Mouse (Mus musculus) adrenal gland (tissue): ENCODE measurements around the gene Tmem140.

ENCODE experiments used
- intact Hi-C: fragments of 180-260 bp; cut with DNase I; formaldehyde crosslinking; loops from one replicate; pipeline ENCODE4 v1.15.1; 2025

Gene Tmem140

DNA sequence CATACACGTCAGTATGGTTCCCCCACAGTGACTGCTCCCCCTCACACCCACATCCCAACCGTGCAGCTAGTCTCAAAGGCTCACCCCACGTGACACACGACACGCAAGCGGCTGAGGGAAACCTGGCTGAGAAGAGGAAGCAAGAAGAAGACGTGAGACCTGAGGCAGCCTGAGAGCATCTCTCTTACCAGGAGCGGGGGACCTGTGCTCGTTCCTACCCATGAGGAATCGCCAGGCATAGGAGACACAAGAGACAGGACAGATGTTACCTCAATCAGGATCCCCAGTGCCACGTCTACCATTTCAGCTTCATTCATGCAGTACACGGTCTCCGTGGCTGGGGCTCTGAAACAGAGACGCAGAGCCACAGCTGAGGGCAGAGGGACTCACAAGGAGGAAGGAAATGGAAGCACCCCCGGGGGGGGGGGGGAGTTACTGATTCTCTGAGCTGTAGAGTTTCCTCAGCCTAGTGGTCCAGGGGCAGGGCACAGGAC lies 12.4 kb downstream of the Tmem140 start:
- intact Hi-C loops: loop anchor here (5.0 kb wide), 1 partner anchor 93 kb away; the partner anchor contains the start of gene Agbl3

DNA sequence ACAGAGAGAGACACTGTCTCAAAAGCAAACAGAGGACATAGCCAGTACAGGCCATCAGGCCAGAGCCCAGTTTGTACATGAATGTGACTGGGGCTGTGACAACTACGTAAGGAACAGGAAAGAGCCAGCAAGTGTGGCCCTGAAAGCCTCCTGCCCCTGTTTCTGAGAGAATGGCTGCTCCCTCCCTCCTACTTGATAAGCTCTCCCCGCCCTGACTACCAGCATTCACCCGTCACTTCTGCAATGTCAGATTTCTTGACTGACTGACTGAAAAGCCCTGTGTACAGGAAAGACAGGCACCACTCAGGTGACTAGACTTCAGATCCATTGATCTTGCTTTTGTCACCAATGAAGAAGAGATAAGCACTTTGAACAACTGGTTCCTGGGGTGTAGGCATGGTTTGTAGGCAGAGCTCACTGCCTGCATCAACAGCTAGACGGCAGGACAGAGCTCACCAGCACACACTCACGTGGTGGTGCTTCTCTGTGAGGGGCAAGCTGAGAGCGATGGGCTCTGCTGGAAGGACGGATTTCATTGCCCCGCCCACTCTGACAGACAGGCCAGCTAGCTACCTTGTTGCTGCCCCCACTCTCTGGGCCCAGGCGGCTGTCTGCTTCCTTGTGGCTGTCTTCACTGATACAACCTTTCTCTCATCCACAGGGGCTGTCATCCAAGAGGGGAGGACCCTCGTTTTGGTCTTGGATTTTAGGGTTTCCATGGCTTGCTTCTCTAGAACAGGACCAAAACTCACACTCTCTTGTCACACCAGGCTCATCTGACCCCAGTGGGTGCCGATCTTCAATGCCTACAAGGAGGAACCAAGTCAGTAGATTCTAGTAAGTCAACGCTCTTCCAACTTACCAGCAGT lies 13.3 kb downstream of the Tmem140 start:
- intact Hi-C loops: loop anchor here (5.0 kb wide), 1 partner anchor 94 kb away; the partner anchor contains the start of gene Agbl3

DNA sequence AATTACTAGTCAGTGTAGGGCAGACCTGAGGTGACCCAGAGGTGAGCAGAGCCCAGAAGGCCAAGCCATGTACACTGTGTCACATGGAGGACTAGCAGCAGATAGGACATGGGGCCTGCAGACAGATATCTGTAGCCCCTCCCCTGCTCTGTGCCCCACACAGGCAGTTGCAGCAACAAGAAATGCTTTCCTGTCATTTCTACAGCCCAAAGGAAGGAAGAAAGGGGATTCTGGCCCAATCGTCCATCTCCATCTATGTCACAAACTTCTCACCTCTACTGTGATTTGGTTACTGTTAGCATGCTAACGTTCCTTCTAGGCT lies 13.8 kb downstream of the Tmem140 start:
- intact Hi-C loops: loop anchor here (5.0 kb wide), 1 partner anchor 94 kb away; the partner anchor contains the start of gene Agbl3

DNA sequence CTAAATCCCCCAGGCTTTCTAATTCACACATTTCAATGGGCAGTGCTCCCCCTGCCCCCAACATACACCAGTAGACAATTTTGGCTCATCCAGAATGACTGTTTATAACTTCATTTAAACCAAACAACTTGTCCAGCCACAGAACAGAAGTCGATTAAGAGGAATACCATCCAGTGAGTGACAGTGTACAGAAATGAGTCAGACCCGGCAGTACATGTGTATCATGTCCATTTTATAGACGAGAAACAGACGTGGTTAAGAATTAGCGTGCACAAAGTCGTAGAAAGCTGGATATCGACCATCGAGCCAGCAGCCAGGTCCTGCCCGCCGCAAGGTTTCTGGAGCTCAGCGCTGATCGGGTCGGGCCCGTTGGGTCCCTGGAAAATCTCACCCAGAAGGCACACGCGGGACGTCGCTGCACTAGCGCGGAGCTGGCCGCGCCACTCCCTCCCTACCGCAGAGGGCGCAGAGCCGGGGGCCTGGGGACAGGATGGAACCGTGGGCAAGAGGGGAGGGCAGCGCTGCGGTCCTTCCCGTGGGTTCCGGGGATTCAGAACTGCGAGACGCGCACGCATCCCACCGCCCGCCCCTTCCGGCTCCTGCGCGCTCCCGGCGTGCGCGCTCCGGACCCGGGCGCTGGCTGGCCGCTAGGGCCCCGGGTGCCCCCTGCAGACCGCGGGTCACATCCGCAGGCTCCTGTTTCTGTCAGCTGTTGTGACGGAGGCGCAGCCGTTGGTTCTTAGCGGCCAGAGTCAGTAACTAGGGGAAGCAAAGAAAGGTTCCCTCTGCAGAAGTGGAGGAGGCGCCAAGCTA lies 14.8 kb downstream of the Tmem140 start, which contains the start of gene Cyren:
Gene Cyren (minus strand): TSS at position 552 of the 813 bp plus-strand sequence.
- intact Hi-C loops: loop anchor here (5.0 kb wide), 1 partner anchor 95 kb away; the partner anchor contains the start of gene Agbl3

DNA sequence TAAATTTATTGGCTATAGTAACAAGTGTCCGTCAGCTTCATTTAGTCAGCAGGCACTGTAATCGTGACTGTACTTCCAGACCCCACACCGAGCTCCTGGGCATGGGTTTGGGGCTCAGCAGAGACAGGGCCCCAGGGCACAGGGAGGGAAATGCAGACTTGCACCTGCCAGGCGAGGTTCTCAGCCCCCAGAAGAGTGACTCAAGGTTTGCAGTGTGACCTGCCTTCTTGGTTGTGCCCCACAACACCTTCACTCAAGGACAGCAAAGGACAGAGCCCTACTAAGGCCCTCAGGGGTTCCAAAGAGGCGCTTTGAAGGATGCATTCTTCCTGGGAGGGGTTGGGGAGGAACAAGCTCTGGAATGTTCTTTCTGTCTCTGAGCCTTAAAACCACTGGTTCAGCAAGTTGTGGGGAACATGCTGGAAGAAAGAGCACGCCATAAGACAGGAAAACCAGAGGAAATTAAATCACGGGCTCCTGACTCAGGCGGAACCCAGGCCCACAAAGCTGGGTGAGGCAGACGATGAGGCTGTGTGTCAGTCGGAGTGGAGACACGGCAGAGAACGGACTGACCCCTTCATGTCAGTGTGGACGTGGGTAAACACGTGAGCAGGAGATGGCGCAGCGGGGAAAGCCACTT lies 16.3 kb downstream of the Tmem140 start:
- intact Hi-C loops: loop anchor here (5.0 kb wide), 1 partner anchor 97 kb away; the partner anchor contains the start of gene Agbl3

DNA sequence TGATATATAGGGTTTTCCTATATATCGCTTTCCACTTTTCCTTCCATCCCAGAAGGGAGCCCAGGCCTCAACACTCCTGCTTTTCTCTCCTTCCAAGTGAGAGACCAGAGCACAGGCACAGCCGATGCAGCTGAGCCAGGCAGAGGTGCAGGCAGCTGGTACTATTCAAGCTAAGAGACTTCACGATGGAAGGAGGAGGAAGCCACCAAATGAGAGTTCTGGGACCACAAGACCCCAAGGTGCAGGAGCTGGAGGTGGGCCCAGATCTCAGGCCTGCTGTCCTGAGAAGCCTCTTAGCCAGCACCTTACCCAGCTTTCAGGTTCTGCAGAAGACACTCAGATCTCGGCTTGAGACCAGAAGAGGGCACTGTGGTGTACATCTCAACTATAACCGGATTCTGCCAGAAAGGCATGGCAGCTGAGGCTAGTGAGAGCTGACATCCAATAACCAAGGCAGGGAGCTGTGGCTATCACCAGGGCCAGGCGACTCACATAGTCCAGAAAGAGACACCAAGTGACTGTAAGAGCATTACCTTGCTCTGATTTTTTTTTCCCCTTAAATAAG lies 17.0 kb downstream of the Tmem140 start:
- intact Hi-C loops: loop anchor here (5.0 kb wide), 1 partner anchor 98 kb away; the partner anchor contains the start of gene Agbl3

DNA sequence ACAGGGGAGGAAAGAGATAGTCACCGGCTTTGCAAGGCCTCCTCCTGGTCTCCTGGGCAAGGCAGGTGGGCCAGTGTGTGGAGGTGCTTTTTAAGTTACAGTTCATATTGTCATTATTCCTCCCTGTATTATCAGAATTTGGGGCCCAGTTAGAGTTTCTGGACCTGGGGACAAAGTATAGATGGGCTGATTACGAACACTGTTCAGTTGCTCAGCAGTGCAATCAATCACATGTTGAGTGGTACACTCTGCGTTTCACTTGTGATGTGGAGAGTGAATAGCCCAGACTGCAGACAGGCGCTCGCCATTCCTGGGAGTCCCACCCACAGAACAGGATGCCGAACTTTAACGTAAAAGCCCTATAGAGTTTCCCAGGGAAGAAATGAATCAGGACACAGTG lies 21.8 kb downstream of the Tmem140 start:
- intact Hi-C loops: loop anchor here (5.0 kb wide), 1 partner anchor 38 kb away; the partner anchor contains the start of gene Stra8

DNA sequence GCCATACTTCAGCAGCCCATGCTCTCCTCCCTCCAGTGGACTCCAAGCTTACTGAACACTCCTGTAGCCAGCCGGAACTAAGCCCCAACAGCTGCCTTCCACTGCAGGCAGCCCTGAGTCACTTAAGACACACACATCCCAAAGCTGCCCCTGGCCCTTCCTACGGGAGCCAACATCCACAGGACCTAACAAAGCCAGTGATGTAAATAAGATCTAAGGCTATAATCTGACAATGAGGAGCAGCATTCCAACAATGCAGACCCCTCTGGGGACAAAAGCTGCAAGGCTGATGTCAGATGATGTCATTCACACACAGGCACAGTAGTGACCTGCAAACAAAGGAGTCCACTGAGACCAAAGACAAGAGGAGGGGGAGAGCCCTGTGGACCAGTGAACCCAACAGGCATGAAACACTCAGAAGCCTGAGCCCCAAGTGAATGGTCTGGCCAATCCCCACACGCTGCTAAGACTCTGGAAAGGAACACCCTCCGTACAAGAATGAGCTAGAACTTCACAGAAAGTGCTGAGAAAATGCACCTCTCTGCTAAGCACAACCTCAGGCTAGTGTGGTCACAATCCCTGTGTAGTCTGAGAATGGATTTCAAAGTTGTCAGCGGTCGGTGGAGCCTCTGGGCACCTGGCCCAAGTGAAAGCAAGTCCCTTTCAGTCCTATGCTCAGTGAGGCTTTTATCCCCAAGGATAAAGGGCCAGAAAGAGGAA lies 24.3 kb downstream of the Tmem140 start:
- intact Hi-C loops: loop anchor here (5.0 kb wide), 1 partner anchor 35 kb away; the partner anchor contains the start of gene Stra8

DNA sequence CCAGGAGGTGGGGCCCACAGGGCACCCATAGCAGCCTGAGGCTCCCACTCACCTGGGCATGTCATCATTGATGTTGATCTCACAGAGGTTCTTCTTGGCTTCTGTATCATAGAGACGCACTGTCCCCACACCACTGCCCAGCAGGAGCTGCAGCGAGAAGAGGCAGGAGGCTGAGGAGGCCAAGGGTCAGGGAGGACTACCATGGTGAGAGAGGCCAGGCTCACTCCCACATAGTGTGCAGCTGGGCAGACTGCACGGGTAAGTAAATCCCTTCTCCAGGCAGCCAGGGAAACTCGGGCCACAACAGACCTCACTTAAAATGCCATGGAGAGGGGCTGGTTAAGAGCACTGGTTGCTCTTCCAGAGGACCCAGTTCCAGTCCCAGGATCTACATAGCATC lies 26.2 kb downstream of the Tmem140 start:
- intact Hi-C loops: loop anchor here (5.0 kb wide), 1 partner anchor 33 kb away; the partner anchor contains the start of gene Stra8

DNA sequence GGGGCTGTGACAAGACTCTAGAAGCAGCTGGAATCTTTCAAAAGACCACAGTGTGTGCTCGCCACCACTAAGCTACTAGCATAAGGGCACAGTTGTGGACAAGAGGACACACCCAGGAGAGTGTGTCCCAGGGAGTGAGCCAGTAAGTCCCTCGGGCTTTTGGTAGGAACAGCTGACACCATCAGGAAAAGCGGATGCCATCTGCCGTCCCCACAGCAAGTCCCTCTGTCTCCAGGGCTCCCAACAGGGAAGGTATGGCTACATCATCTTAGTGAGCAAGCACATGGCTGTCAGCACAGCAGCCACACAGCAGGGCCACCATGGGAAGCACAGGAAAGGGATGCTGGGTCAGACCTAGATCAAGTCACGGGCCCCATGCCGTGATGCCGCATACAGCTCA lies 32.6 kb downstream of the Tmem140 start:
- intact Hi-C loops: no loop called here

DNA sequence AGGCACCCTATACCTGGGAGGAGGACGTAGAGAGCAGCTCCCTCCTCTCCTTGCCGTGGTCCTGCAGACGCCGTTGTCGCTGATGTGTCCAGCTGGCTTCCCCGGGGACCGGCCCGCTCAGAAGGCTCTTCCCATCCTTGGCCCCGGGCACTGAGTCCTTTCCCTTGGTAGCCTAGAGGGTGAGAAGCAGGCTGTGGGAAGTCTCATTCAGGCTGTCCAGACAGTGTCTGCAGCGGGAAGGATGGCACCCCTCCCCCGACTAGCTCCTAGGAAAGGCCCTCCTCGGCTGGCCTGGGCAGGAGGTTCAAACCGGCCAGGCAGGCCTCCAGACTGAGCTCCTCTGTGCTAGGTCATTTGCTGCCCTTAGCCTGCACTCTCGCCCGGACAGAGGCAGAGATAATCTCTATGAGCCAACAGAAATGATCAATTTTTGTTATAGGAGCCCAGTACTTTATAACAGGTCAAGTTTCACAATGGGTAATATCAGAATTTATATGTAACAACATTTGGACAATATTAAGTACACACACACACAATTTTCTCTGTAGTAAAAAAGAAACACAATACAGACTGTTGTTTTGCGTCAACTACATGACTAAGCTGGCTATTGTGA lies 33.3 kb downstream of the Tmem140 start:
- intact Hi-C loops: no loop called here

DNA sequence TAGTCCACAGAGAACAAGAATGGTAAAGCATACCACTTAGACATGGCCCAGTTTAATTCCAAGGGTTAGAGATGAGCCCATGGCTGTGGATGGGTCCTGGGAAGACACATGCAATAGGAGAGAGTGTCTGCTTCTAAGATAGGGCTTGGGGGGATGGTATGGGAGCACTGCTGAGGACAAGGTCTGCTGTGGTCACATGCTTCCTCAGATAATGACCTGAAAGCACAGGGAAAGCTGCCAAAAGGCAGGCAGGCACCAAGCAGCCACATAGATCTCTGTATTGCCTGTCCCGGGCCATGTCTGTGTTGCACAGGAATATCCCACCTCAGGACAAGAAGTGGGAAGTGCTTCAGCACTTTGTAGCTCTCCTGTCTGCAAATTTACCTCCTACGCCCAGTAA lies 36.2 kb downstream of the Tmem140 start:
- intact Hi-C loops: no loop called here

DNA sequence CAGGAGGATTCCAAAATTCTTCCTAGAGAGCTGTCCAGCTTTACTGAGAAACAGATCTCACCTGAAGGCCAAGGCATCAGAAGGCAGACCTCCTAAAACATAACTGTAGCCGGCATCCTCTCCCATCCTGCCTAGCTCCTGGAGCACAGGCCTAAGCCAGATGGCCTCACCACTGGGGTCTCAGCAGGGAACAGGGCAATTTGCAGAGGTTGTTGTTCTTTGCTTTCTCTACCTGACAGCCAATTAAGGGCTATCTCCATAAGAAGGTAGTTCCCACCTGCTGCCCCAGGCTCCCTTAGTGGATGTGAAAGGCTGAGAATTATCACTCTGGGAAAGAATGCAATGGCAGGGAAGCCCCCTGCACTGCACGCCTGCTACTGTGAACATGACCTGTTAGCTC lies 38.0 kb downstream of the Tmem140 start:
- intact Hi-C loops: no loop called here

DNA sequence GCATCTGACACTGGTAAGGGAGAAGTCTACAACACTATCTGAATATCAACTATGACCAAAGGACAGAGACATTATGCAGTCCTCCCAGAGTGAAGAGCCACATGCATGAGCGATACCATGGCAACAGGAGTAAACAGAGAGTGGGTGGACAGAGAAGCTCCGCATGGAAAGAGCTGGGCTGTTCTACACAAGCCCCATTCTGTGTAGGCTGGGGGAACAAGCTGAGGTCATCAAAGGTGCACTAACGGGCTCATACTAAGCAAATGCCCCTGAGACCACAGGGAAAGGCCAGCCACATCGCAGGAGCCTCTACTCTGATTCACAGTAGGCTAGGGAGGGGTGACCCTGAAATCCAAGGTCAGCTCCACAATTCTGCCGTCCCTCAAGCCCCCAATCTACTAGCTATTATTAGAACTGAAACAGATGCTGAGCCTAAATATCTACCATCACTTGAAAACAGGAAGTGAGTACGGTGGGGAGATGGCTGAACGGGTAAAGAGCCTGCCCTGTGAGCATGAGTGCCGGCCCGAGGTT lies 39.0 kb downstream of the Tmem140 start:
- intact Hi-C loops: no loop called here

DNA sequence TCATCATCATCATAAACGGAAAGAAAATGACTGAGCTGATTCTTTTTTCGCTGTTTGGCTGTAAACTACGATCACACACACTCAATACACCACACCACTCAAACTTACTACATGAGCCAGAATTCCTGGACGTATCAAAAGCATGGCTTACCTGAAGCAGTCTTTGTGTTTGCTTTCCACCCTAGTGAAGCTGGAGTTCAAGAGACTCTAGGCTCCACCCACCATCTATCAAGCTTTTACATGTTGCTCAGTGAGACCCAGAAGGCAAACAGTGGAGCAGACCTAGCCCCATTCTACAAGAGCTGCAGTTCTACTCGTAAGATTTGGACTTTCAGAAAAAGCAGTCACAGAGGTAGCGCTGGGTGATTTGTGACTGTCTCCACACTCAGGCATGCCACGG lies 39.6 kb downstream of the Tmem140 start:
- intact Hi-C loops: no loop called here

DNA sequence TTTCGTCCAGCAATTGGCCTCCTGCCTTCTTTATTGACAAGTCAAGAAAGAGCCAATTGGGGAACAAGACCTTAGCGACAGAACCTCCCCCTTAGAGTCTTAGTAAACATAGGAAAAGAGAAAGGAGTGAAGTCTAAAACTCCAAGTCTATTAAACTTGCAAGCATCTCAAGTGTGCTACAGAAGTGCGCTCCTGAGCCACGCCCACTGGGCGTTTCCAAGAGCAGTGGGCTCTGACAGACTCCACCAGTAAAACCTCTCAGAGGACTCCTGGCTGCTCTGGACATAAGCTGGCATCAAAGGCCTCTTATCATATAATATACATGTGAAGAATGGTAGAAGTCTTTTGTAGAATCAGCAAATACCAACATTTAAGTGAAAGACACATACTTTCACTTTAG lies 40.5 kb downstream of the Tmem140 start:
- intact Hi-C loops: no loop called here

DNA sequence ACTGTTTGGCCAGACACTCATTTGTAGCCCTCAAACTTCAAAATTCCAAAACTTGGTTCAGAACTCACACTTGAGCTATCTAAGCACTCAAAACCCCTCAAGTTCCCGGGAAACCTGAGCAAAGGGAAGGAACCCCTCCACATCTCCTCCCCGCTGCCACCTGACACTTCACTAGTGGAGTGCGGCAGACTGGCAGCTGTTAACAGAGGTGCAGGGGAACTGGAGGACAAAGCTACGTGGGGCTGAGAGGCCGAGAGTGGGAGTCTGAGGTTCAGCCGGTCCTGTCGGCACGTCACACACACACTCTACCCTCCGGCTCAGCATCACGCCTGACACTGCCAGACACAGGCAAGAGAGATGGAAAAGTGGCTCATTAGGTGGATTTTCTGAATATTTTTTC lies 40.9 kb downstream of the Tmem140 start:
- intact Hi-C loops: no loop called here

DNA sequence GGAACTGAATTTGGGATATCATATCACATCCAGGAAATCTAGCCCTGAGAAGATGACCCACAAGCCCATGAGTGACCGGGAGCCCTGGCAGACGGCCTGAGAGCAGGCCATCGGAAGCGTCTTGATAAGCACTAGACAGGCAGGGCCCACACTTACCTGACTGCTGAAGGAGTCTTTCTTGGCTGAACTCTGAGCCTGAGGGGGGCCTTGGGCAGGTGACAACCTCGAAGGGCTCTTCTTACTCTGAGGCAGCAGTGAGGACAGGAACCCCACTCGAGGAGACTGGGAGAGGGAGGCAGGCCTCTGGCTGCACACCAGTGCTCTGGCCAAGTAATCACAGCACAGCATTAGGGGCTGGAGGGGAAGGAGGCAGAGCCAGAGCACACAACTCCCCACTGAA lies 41.4 kb downstream of the Tmem140 start:
- intact Hi-C loops: no loop called here

DNA sequence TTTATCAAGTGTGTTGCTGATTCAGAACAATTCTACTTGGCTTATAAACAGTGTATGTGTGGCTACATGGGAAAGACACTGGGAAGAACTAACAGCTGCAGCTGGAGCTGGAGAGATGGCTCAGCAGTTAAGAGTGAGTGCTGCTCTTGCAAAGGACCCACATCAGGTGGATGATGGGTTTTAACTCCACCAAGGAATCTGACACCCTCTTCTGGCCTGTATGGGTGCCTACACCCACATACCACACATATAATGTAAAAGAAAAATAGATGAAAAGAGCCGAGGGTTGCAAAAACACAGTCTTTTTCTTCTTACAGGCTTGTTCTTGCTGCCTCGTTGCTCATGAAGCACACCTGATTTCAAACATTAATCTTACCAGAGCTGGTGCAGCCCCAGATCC lies 43.2 kb downstream of the Tmem140 start:
- intact Hi-C loops: no loop called here
